Mouse (Mus musculus): ENCODE measurements at regions not wholly inside any gene's neighbourhood (a gene's known extent, or its start where the extent isn't known, plus 50 kb on each side); places are given as distances from the start of the nearest gene placed in this dataset.

- Histone ChIP-seq H3K36me3 (ENCODE audit: control insufficient read depth, insufficient read depth, low read length) (no peaks in the 10 kb centered on the region), H3K4me3 (ENCODE audit: control insufficient read depth, insufficient read depth, low read length) (no peak overlapping the region), H3K27me3 (ENCODE audit: control insufficient read depth, insufficient read depth, low read length) (no peaks in the 10 kb centered on the region; the same call in 1 of the 2 replicates), H3K27ac (ENCODE audit: control insufficient read depth, insufficient read depth, low read length) (no peak overlapping the region), H3K4me1 (replicated peaks; ENCODE audit: control insufficient read depth, insufficient read depth, low read length) (peaks cover 16% of the 10 kb centered on the region)
- WGBS, result 56% methylated on average over 11 of the region's 11 CpGs
- peak; percentile 78 for DNase-seq
- TF ChIP-seq CTCF (IDR thresholded peaks at IDR 0.05; ENCODE audit: borderline replicate concordance, control insufficient read depth, extremely low read depth, insufficient read depth, low read length, poor library complexity) (peak; percentile 59; the same call in 1 of the 2 replicates), POLR2A (IDR thresholded peaks at IDR 0.05; ENCODE audit: control insufficient read depth, extremely low read depth, insufficient read depth, low read length, poor library complexity) (no peak)
These were observed 140.4 kb upstream of the Gm9833 start for GRCm38 (mm10) chr3:9947357-9948065.

- H3K27me3 ChIP-seq (ENCODE audit: control insufficient read depth, insufficient read depth, low read length), result no peaks in the 10 kb centered on the region; the same call in 1 of the 2 replicates
- H3K4me1 ChIP-seq (replicated peaks; ENCODE audit: control insufficient read depth, insufficient read depth, low read length), result peaks cover 11% of the 10 kb centered on the region
- DNase-seq, result no peak
- H3K4me3 ChIP-seq (ENCODE audit: control insufficient read depth, insufficient read depth, low read length), result no peak overlapping the region
- H3K36me3 ChIP-seq (ENCODE audit: control insufficient read depth, insufficient read depth, low read length), result no peaks in the 10 kb centered on the region
- no peak overlapping the region for H3K27ac ChIP-seq (ENCODE audit: control insufficient read depth, insufficient read depth, low read length)
- WGBS, result 85% methylated on average over 7 of the region's 7 CpGs
- TF ChIP-seq POLR2A (IDR thresholded peaks at IDR 0.05; ENCODE audit: control insufficient read depth, extremely low read depth, insufficient read depth, low read length, poor library complexity) (no peak), CTCF (IDR thresholded peaks at IDR 0.05; ENCODE audit: borderline replicate concordance, control insufficient read depth, extremely low read depth, insufficient read depth, low read length, poor library complexity) (no peak)
These were observed 139.8 kb upstream of the Gm9833 start for GRCm38 (mm10) chr3:9948114-9948513.

GRCm38 (mm10) chr3:9957870-9958269 lies 130.0 kb upstream of the Gm9833 start:
- H3K36me3 ChIP-seq (ENCODE audit: control insufficient read depth, insufficient read depth, low read length), result no peaks in the 10 kb centered on the region
- 96% methylated on average over 3 of the region's 3 CpGs for WGBS
- no peak for DNase-seq
- no peaks in the 10 kb centered on the region for H3K27me3 ChIP-seq (ENCODE audit: control insufficient read depth, insufficient read depth, low read length)
- no peak for TF ChIP-seq POLR2A (IDR thresholded peaks at IDR 0.05; ENCODE audit: control insufficient read depth, extremely low read depth, insufficient read depth, low read length, poor library complexity)
- H3K4me1 ChIP-seq (replicated peaks; ENCODE audit: control insufficient read depth, insufficient read depth, low read length), result no peaks in the 10 kb centered on the region
- H3K4me3 ChIP-seq (ENCODE audit: control insufficient read depth, insufficient read depth, low read length), result no peak overlapping the region
- H3K27ac ChIP-seq (ENCODE audit: control insufficient read depth, insufficient read depth, low read length), result no peak overlapping the region

GRCm38 (mm10) chr3:9959716-9960661 lies 127.9 kb upstream of the Gm9833 start:
- WGBS, result 95% methylated on average over 37 of the region's 37 CpGs
- TF ChIP-seq POLR2A (IDR thresholded peaks at IDR 0.05; ENCODE audit: control insufficient read depth, extremely low read depth, insufficient read depth, low read length, poor library complexity) (no peak), CTCF (IDR thresholded peaks at IDR 0.05; ENCODE audit: borderline replicate concordance, control insufficient read depth, extremely low read depth, insufficient read depth, low read length, poor library complexity) (no peak)
- Histone ChIP-seq H3K27me3 (ENCODE audit: control insufficient read depth, insufficient read depth, low read length) (no peaks in the 10 kb centered on the region), H3K36me3 (ENCODE audit: control insufficient read depth, insufficient read depth, low read length) (no peaks in the 10 kb centered on the region), H3K4me1 (replicated peaks; ENCODE audit: control insufficient read depth, insufficient read depth, low read length) (no peaks in the 10 kb centered on the region), H3K4me3 (ENCODE audit: control insufficient read depth, insufficient read depth, low read length) (no peak overlapping the region), H3K27ac (ENCODE audit: control insufficient read depth, insufficient read depth, low read length) (no peak overlapping the region)
- DNase-seq, result no peak

GRCm38 (mm10) chr3:9960696-9961095 lies 127.2 kb upstream of the Gm9833 start:
- DNase-seq, result peak; percentile 47
- Histone ChIP-seq H3K4me1 (replicated peaks; ENCODE audit: control insufficient read depth, insufficient read depth, low read length) (no peaks in the 10 kb centered on the region), H3K27ac (ENCODE audit: control insufficient read depth, insufficient read depth, low read length) (no peak overlapping the region), H3K27me3 (ENCODE audit: control insufficient read depth, insufficient read depth, low read length) (no peaks in the 10 kb centered on the region), H3K36me3 (ENCODE audit: control insufficient read depth, insufficient read depth, low read length) (no peaks in the 10 kb centered on the region), H3K4me3 (ENCODE audit: control insufficient read depth, insufficient read depth, low read length) (no peak overlapping the region)
- TF ChIP-seq CTCF (IDR thresholded peaks at IDR 0.05; ENCODE audit: borderline replicate concordance, control insufficient read depth, extremely low read depth, insufficient read depth, low read length, poor library complexity) (no peak), POLR2A (IDR thresholded peaks at IDR 0.05; ENCODE audit: control insufficient read depth, extremely low read depth, insufficient read depth, low read length, poor library complexity) (no peak)
- WGBS, result 77% methylated on average over 7 of the region's 7 CpGs
